Mouse (Mus musculus) kidney, adult 2 months (tissue): ENCODE data around the gene Pptc7. TPM values are rescaled to one million over a fixed set of nuclear protein-coding genes. Genes with fewer than 3 reads are reported as not detected.

Source experiments
- DNase-seq: peaks from one replicate; pipeline ENCODE4 v3.0.0; 2021
- H3K27ac ChIP-seq: fragments of 200-500 bp; 2 replicates; pipeline ENCODE4 v1.5.1; 2012; ENCODE audit warnings: low read depth, low read length, control low read depth, inconsistent platforms; ENCODE audit not compliant: insufficient read depth
- H3K27me3 ChIP-seq: fragments of 200-500 bp; replicated peaks from 2 replicates; pipeline ENCODE4 v1.6.1; 2012; ENCODE audit warnings: mild to moderate bottlenecking, moderate library complexity, low read length, inconsistent platforms; ENCODE audit not compliant: control insufficient read depth, insufficient read depth
- H3K36me3 ChIP-seq: fragments of 200-500 bp; 2 replicates; pipeline ENCODE4 v1.6.1; 2012; ENCODE audit warnings: mild to moderate bottlenecking, moderate library complexity, low read length, inconsistent platforms; ENCODE audit not compliant: control insufficient read depth, insufficient read depth
- H3K4me1 ChIP-seq: fragments of 200-500 bp; 2 replicates; pipeline ENCODE4 v1.6.1; 2011; ENCODE audit warnings: low read length; ENCODE audit not compliant: control insufficient read depth, insufficient read depth
- H3K4me3 ChIP-seq: fragments of 200-500 bp; 2 replicates; pipeline ENCODE4 v1.5.1; 2011; ENCODE audit warnings: mild to moderate bottlenecking, low read depth, low read length, control low read depth; ENCODE audit not compliant: insufficient read depth
- CTCF ChIP-seq: fragments of 200-500 bp; conservative IDR thresholded peaks from 2 replicates; pipeline ENCODE4 v1.5.1; 2011; ENCODE audit warnings: low read depth, mild to moderate bottlenecking, control low read depth, low read length, moderate library complexity, mixed read lengths; ENCODE audit not compliant: insufficient read depth, insufficient read length
- POLR2A ChIP-seq: fragments of 200-500 bp; IDR thresholded peaks from one replicate; pipeline ENCODE4 v1.6.1; 2011; ENCODE audit warnings: low read depth, low read length, control low read depth
- WGBS: fragments of 180-500 bp; shearing (Covaris S2); methylation state at CpG from one replicate; pipeline ENCODE4 v1.1.7; 2018; 5-methylcytosine and 5-hydroxymethylcytosine counted together
- polyA plus RNA-seq: library from polyadenylated mRNA; depleted of rRNA; stranded (reverse); fragments of >200 nt; gene quantifications from 2 replicates; pipeline ENCODE4 v1.2.3, GENCODE M21; 2012

Pptc7 gene
- polyA plus RNA-seq, 1 experiment = 28.8 TPM

GRCm38 (mm10) chr5:122267136-122267535 is 17.0 kb upstream of the Pptc7 start:
- no peaks in the 10 kb centered on the region for H3K36me3 ChIP-seq
- no peak for TF ChIP-seq CTCF
- no peak for TF ChIP-seq POLR2A
- no peak for DNase-seq
- 74% methylated on average over 7 of the region's 7 CpGs for WGBS
- H3K4me3 ChIP-seq = no peak overlapping the region
- H3K4me1 ChIP-seq = no peaks in the 10 kb centered on the region
- H3K27me3 ChIP-seq = no peaks in the 10 kb centered on the region
- no peak overlapping the region for H3K27ac ChIP-seq

GRCm38 (mm10) chr5:122267899-122268298 is 16.3 kb upstream of the Pptc7 start:
- no peaks in the 10 kb centered on the region for H3K36me3 ChIP-seq
- no peaks in the 10 kb centered on the region for H3K27me3 ChIP-seq
- H3K27ac ChIP-seq = no peak overlapping the region
- DNase-seq = peak; percentile 85
- H3K4me1 ChIP-seq = no peaks in the 10 kb centered on the region
- TF ChIP-seq POLR2A (no peak), CTCF (0 out of 2 replicates have a peak, but pooled peaks have one; percentile 24)
- WGBS = 21% methylated on average over 5 of the region's 5 CpGs
- H3K4me3 ChIP-seq = no peak overlapping the region

GRCm38 (mm10) chr5:122268858-122269604 is 15.1 kb upstream of the Pptc7 start:
- Histone ChIP-seq H3K27ac (no peak overlapping the region; the same call in 1 of the 2 replicates), H3K36me3 (no peaks in the 10 kb centered on the region), H3K4me3 (no peak overlapping the region), H3K27me3 (no peaks in the 10 kb centered on the region), H3K4me1 (no peaks in the 10 kb centered on the region)
- TF ChIP-seq POLR2A (no peak), CTCF (no peak)
- 60% methylated on average over 12 of the region's 12 CpGs for WGBS
- DNase-seq = peak; percentile 33

GRCm38 (mm10) chr5:122272821-122273220 is 11.3 kb upstream of the Pptc7 start:
- no peaks in the 10 kb centered on the region for H3K4me1 ChIP-seq
- no peaks in the 10 kb centered on the region for H3K36me3 ChIP-seq
- no peaks in the 10 kb centered on the region for H3K27me3 ChIP-seq
- no peak for TF ChIP-seq CTCF
- DNase-seq = no peak
- H3K27ac ChIP-seq = no peak overlapping the region
- no peak overlapping the region for H3K4me3 ChIP-seq
- WGBS = 79% methylated on average over 5 of the region's 5 CpGs

GRCm38 (mm10) chr5:122274785-122275184 is 9.4 kb upstream of the Pptc7 start:
- no peaks in the 10 kb centered on the region for H3K27me3 ChIP-seq
- H3K4me3 ChIP-seq = no peak overlapping the region
- peak; percentile 87 for DNase-seq
- 26% methylated on average over 5 of the region's 5 CpGs for WGBS
- TF ChIP-seq POLR2A (no peak), CTCF (no peak)
- no peak overlapping the region for H3K27ac ChIP-seq
- 0 out of 2 replicates have a peak, but pooled peaks cover under 1% of the 10 kb centered on the region for H3K4me1 ChIP-seq
- H3K36me3 ChIP-seq = no peaks in the 10 kb centered on the region

- Histone ChIP-seq H3K4me1 (peaks cover 19% of the 10 kb centered on the region), H3K4me3 (no peak overlapping the region), H3K36me3 (no peaks in the 10 kb centered on the region), H3K27ac (no peak overlapping the region), H3K27me3 (no peaks in the 10 kb centered on the region)
- 85% methylated on average over 7 of the region's 7 CpGs for WGBS
- no peak for DNase-seq
- TF ChIP-seq POLR2A = no peak
- TF ChIP-seq CTCF = no peak
Observed at GRCm38 (mm10) chr5:122278946-122279345, 5.2 kb upstream of the Pptc7 start.

- no peak for TF ChIP-seq POLR2A
- TF ChIP-seq CTCF = no peak
- Histone ChIP-seq H3K4me1 (peaks cover 20% of the 10 kb centered on the region), H3K4me3 (no peak overlapping the region), H3K36me3 (no peaks in the 10 kb centered on the region), H3K27ac (peak overlapping the region; percentile 67), H3K27me3 (no peaks in the 10 kb centered on the region)
- no peak for DNase-seq
- 64% methylated on average over 12 of the region's 12 CpGs for WGBS
Observed at GRCm38 (mm10) chr5:122279799-122280421, 4.3 kb upstream of the Pptc7 start.
